Mouse (Mus musculus) heart, adult 11 months (tissue): ENCODE results near the gene Mob2.

Experiments used
- DNase-seq: peaks from one replicate; pipeline ENCODE4 v3.0.0; 2022

Mob2 gene

DNA sequence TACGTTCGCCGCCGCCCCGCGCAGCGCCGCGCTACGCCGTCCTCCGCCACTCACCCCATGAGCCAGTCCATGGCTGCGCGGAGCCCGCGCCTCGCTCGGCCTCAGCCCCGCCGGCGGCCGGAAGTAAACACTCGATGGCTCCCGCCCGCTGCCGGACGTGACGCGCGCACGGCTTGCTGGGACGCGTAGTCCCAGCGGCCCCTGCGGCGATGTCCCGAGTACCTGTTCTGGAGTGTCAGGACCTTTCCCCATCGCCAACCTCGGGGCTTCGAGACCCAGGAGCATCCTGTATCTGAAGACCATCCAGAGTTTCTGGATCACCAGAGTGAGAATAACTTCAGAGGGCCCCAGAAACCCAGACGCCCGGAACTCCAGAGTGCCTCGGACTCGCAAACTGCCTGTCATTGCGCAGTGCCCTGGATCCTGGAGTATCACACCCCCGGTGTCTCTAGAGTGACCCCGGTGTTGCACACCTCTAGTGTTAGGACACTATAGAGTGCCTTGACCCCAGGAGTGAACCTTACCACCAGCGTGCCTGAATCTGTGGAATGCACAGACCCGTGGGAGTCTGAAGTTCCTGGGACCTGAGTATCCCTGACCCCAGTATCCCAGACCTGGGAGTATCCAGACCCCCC is at the start of gene Mob2:
TSS of gene Mob2 (minus strand) at position 135 of the 635 bp plus-strand sequence.
- peak; percentile 99 for DNase-seq

- DNase-seq: peak; percentile 72
These were observed 43.9 kb upstream of the Mob2 start for GRCm38 (mm10) chr7:142104747-142105146.

DNA sequence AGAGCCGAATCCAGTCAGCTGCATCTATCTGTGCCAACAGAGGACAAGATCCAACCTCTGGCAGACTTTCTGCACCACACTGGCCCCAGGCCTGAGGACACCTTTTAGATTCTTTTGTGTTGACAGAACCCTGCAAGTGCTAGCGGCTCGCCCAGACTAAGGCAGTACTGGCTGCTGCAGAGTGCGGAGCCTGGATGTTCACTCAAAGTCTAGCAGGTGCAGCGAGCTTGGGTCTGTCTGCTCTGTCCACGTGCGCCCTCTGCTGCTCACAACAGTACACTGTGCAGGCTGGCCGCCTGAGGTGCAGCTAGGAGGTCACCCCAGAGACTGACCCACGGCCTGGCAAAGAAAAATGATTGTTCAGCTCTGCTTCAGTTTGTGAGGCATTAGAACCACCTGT is 36.9 kb upstream of the Mob2 start:
- peak; percentile 96 for DNase-seq

GRCm38 (mm10) chr7:142096701-142097100 is 35.8 kb upstream of the Mob2 start:
- DNase-seq: peak; percentile 87

GRCm38 (mm10) chr7:142095183-142095931 is 34.5 kb upstream of the Mob2 start, which contains the start of gene Dusp8:
Gene Dusp8 (minus strand): TSS chr7:142095843.
- DNase-seq: peak; percentile 99

DNA sequence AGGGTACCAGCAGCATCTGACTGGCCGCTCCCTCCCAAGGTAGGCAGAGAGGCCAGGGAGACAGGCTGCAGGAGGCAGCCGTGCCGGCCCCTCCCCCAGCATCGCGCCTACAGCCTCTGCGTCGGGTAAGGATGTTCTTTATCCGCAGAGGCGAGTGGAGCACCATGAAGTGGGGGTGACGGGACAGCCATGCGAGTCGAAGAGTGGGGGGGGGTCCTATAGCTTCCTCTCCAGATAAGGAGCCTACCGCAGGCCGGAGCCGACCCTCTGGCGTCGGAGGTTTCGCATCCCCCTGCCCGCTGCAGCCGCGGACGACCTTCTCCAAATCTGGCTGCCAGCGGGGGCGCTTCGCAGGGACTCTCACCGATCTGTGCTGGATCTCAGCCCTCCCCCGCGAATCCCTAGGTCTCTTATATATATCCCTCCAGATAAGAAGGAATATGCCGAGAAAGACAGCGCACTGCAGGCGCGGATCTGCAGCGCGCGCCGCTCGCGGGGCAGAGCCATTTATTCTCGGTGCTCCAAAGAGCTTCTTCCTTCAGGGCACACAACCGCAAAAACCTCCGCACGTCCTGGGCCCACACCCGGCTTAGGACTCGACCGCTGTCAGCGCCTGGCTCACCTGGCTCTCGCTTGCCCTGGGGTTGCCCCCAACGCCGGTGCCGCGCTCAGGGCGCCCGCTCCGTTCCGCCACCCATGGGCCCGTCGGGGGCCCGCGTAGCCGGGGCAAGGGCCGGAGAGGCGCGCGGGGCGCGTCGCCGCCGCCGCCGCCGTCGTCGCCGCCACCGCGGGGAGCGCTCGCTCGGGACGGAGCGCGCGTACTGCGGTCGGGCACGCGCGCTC is 33.7 kb upstream of the Mob2 start:
- DNase-seq: peak; percentile 96

DNA sequence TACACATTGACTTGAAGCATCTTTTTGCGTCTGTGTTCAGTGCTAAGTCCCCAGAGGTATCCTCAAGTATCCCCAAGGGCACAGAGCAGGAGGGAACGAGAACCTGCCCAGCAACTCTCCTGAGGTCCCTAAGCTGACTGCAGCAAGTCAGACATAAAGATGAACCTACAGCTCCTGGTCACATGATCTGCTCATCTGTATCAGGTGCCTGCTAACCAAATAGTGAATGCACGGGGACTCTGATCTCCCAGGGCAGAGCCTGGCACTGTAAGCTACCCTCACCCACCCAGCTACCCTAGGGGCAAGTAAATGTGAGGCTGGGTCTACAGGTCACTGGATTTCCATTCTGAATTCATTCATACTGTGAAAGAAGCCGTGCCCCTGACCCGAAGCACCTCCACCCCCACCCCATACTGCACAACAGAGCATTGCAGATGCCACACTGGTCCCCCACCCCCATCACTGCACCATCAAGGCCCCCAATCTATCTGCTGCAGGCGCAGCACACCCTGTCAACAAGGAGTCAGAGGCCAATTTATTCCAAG is 32.9 kb upstream of the Mob2 start:
- peak; percentile 92 for DNase-seq

DNA sequence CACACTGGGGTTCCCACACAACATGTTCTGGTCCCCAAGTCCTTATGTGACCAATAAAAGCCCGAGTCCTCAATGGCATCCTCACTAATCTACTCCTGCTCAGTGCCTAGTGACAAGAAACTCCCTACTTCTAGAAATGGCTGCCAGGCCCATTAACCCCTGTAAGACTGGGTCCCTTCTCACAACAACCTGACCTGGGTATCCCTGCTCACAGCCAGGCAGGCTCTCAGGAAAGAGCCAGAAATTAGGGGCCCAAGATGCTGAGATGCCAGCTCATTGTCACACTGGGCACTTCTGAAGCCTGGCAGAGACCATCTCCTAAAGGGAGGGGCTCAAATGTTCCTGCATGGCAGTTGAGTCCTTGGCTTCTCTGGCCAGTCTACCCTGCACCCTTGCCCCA is 32.1 kb upstream of the Mob2 start:
- DNase-seq: peak; percentile 87

GRCm38 (mm10) chr7:142091848-142092247 is 31.0 kb upstream of the Mob2 start:
- DNase-seq: peak; percentile 80

DNA sequence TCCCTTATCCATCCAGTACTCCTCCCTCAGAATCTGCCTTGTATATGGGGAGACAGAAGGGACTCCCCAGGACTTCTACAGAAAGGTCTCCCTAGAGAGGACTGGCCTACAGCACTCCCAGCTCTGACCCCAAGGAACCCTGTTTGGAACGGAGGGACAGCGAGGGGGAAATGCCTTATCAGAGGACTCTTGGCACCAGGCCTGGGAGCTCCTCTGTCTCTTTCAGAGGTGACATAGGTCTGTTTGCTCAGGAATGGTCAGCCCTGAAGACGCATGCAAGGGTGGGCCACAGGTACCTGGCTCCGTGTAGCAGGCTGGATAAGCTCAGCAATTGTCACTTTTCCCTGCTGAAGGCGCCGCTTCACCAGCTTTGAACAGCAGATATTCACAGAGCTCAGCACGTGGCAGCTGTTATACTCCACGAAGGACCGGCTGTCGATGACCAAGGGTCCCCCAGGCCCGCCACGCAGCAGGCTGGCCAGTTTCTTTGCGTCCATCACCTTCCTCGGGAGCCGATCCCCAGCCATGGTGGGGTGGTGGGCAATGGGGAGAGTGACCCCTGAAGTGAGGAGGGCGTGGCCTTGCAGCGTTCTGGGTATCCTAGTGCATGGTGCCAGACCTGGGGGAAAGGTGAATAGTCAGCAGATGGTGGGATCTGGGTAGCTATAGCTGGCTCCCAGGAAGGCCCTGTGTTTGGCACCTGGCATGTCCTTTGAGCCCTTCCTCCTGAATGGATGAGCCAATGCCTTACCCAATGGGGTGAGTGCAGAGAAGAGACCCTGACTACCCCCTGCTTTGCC is 29.0 kb upstream of the Mob2 start:
- peak; percentile 90 for DNase-seq

DNA sequence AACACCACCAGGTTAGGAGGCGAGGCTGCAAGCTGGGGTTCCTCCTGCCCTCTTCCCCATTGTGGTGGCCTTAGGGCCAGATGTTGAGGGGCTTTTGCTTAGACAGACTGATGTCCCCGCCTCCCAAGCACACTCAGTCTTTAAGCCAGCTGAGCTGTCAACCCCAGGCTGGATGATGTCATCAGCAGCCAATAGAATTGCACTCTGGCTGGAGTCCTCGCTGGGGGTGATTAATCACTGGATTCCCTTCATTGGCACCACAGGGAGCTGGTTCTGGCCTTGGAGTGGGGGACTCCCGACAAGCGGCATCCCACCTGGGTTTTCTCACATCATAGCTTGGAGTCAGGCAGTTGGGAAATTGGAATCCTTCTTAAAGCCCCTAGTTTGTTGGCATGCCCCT is 28.0 kb upstream of the Mob2 start:
- DNase-seq: peak; percentile 95

DNA sequence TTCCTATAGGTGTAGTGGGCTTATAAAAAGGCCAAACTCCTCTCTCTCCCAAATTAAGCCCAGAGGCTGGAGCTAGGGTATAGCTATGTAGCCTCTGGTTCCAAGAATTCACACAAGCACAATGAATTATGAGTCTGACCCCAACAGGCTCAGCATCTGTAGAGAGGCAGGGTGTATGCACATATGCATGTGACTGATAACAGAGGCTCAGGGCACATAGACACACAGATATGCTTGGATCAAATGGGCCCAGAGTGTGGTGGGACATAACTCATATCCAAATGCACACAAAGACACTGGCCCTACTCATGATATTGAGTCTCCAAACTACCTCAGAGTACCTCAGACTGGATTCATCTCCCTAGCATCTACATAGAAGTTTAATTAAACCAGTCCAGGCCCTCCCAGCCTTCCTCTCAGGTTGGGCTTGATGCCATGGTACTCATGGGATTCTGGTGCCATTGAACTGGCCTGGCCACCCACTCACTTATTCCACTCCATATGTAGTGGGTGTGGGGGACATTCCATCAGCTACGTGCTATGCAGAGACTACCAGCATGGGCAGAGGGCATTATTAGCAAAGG is 26.3 kb upstream of the Mob2 start:
- no peak for DNase-seq

- no peak for DNase-seq
These were observed 25.5 kb upstream of the Mob2 start for GRCm38 (mm10) chr7:142086159-142086905.

DNA sequence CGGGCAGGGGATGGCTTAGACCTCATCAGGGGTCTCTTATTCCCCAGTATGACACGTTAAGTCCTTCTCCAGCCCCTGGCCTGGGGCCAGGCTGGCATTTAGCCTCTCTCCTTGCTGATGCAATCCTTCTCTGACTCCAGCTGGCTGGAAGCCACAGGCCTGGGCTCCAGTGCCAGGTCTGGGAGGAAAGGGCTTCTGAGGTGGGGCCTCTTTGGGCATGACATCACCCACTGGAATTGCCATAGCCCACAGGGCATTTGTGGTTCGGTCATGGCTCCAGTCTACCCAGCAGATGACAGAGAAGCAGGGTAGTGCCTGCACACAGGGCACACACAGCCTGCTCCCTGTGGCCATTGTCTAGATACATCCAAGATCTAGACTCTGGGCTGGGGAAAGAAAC is 24.0 kb upstream of the Mob2 start:
- DNase-seq: peak; percentile 97

DNA sequence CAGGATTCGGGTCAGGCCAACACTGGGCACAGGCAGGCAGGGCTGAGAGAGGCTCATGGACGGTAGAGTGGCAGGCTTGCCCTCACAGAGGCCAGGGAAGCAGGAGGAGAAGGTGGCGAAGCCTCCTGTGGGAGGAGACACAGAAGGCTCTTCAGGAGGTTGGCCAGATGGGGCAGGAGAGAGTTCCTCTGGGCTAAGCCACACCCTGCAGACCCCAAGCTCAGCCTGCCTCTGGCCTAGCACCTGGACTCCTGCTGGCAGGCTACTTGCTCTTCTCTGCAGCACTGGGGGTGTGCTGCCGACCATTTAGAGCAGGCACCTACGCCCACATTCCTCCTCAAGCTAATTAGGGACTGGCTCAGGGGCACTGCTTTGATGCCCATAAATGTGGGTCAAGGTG is 23.5 kb upstream of the Mob2 start:
- no peak for DNase-seq

DNA sequence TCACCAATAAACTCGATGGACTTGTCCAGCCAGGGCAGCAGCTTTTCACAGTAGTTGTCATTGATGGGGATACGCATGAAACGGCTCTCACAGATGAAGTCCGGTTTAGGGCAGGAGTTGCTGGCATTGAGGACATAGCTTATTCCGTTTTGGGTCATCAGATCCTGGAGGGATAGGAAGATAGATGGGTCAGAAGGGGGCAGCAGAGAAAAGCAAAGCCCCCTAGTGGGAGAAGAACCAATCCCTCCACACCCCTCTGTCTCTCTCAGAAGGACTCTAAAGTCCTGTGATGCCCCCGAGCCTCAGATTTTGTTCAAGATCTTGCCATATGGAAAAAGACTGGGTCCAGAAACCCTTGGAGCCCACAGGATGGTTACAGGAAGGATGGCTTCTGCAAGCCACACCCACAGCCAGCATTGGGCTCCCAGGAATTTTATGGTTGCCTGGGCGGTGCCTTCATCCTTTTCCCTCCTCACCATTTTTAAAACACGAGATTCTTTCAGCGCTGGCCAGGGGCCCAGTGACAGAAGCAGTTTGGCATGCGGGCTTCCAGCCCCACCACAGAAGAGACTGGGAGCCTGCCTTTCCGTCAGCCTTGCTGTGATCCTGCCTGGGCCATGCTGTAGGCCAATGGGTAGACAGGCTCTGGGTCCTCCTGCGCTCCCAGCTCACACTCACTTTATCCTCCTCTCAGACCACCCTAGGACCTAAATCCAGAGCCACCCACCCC is 22.9 kb upstream of the Mob2 start:
- peak; percentile 97 for DNase-seq

DNA sequence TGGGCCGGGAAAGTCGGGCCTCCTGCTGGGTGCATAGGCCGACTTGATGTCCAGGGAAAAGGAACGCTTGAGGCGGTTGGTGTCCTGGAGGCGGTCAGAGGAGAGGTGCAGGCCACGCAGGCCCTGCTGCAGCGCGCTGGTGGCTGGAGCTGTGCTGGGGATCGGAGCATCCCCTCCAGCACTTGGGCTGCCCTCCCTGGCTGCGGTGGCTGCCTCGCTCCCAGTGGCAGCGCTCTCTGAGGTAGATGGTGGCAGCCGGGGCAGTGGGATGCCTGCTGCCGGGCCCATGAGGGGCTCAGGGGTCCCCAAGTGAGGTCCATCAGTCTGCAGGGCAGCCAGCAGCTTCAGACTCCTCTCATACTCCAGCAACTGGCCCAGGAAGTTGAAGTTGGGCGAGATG is 21.7 kb upstream of the Mob2 start:
- DNase-seq: peak; percentile 86

- DNase-seq: peak; percentile 81
These were observed 21.3 kb upstream of the Mob2 start for GRCm38 (mm10) chr7:142082179-142082578.

DNA sequence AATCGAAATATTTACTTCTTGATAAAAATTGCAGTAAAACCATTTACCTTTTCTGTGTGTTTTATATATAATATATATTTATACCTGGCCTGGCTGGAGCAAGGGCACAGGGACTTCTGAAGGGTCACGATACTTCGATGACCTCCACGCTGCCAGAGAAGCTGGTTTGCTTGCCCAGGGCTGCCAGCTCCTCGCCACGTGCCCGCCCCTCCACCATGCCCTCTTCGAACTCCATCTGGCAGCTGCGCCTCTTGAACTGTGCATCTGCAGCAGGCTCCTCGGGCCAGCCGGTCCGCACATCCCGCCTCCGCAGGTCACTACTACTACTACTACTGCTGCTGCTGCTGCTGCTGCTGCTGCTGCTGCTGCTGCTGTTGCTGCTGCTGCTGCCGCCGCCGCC is 20.9 kb upstream of the Mob2 start:
- DNase-seq: peak; percentile 91

GRCm38 (mm10) chr7:142080876-142081275 is 20.0 kb upstream of the Mob2 start:
- no peak for DNase-seq

DNA sequence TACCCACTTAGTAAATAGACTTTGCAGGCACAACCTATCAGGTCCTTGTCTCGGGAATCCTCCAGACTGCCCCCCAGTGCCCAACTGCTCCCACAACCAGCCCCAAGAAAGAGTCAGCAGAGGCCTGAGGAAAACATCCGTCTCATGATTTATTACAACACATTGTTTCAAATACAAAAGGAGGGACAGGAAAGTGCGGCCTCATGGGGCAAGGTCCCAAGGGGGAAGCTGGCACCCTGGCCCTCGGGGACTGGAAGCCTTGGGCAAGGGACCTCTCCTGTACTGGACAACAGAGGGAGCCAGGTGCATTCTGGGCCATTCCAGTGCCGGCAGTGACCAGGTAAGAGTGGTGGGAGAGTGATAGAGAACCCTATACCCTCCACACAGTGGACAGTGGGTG is 18.5 kb upstream of the Mob2 start:
- no peak for DNase-seq
